Mouse (Mus musculus) liver, embryonic 14.5 days (tissue): Measurements from ENCODE around the gene Tor2a.

ENCODE experiments used
- CTCF ChIP-seq: IDR thresholded peaks from 2 replicates; pipeline ENCODE4 v1.5.1; 2016; ENCODE audit warnings: antibody characterized with exemption, low read depth, control low read depth
- EP300 ChIP-seq: IDR thresholded peaks from 2 replicates; pipeline ENCODE4 v1.6.1; 2016; ENCODE audit warnings: antibody characterized with exemption, low read depth

DNA sequence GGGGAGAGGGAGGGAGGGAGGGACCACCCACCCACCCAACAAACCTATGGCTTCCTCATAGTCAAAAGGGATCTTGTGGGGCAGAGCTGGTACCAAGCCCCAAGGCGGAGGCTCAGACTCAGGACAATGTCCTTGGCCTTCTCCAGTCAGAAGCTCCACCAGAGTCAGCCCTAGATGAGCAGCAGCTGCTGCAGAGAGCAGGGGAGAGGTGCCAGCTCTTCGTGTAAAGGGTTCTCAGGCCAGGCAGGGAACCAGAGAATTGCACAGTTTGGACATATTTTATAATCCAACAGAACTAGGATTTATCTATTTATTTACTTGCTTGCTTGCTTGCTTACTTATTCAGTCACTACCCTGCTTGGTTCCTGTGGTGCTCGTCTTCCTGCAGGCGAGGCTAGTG is 17.7 kb upstream of the Tor2a start:
- TF ChIP-seq CTCF (no peak), EP300 (no peak)
